Mouse (Mus musculus) limb, embryonic 12.5 days (tissue): ENCODE data around the gene Acbd5. TPM values are rescaled to one million over a fixed set of nuclear protein-coding genes. Genes with fewer than 3 reads are reported as not detected.

Source experiments
- ATAC-seq: fragments of 200-750 bp; cut with Nextera tagmentation; 2 replicates; pipeline ENCODE4 v1.8.0; 2017; ENCODE audit warnings: low read depth, moderate TSS enrichment; ENCODE audit not compliant: insufficient number of reproducible peaks, insufficient read depth, low FRiP score, low TSS enrichment
- H3K27ac ChIP-seq: fragments of 300-500 bp; sonication (generic); 2 replicates; pipeline ENCODE4 v1.5.1; 2016; ENCODE audit warnings: mild to moderate bottlenecking, moderate library complexity
- H3K27me3 ChIP-seq: fragments of 300-500 bp; sonication (generic); 2 replicates; pipeline ENCODE4 v1.6.1; 2016; ENCODE audit warnings: mild to moderate bottlenecking, moderate library complexity
- H3K36me3 ChIP-seq: fragments of 300-500 bp; sonication (generic); 2 replicates; pipeline ENCODE4 v1.6.1; 2016; ENCODE audit warnings: mild to moderate bottlenecking, moderate library complexity
- H3K4me1 ChIP-seq: fragments of 300-500 bp; sonication (generic); replicated peaks from 2 replicates; pipeline ENCODE4 v1.6.1; 2016
- H3K4me2 ChIP-seq: fragments of 300-500 bp; sonication (generic); 2 replicates; pipeline ENCODE4 v1.6.1; 2016; ENCODE audit warnings: mild to moderate bottlenecking, moderate library complexity
- H3K4me3 ChIP-seq: fragments of 300-500 bp; sonication (generic); replicated peaks from 2 replicates; pipeline ENCODE4 v1.5.1; 2016; ENCODE audit warnings: mild to moderate bottlenecking
- H3K9ac ChIP-seq: fragments of 300-500 bp; sonication (generic); replicated peaks from 2 replicates; pipeline ENCODE4 v1.6.1; 2016; ENCODE audit warnings: mild to moderate bottlenecking, moderate library complexity
- H3K9me3 ChIP-seq: fragments of 300-500 bp; sonication (generic); 2 replicates; pipeline ENCODE4 v1.6.1; 2016; ENCODE audit warnings: mild to moderate bottlenecking, moderate library complexity
- WGBS: fragments of 180-500 bp; shearing (Covaris S2); methylation state at CpG from one replicate; pipeline ENCODE4 v1.1.7; 2016; 5-methylcytosine and 5-hydroxymethylcytosine counted together
- polyA plus RNA-seq: library from polyadenylated mRNA; unstranded; fragments of >200 nt; fragmentation: Nextera tagmentation; extraction: Ambion mirVana; gene quantifications from 2 replicates; pipeline ENCODE4 v1.2.1, GENCODE M21; 2016

Acbd5 gene
- polyA plus RNA-seq: 34.1 and 38.3 TPM in 2 replicates

- H3K27ac ChIP-seq: peak within 1 kb of the TSS; percentile 95
- H3K9ac ChIP-seq: peak within 1 kb of the TSS; percentile 73
- peak within 1 kb of the TSS; percentile 92 for H3K4me2 ChIP-seq
- peak; percentile 92 for ATAC-seq
- 0 out of 2 replicates have a peak, but pooled peaks cover 3% of the 10 kb centered on the region for H3K36me3 ChIP-seq
- H3K9me3 ChIP-seq: no peaks in the 10 kb centered on the region
- no peaks in the 10 kb centered on the region for H3K27me3 ChIP-seq
- no peaks in the 10 kb centered on the region for H3K4me1 ChIP-seq
- H3K4me3 ChIP-seq: peak within 1 kb of the TSS; percentile 65
- 2% methylated on average over 34 of the region's 34 CpGs for WGBS
Measured at GRCm38 (mm10) chr2:23067552-23068369, at the start of gene Acbd5. Gene Acbd5, plus strand, starts transcription at chr2:23068167.

- Histone ChIP-seq H3K27ac (no peak overlapping the region), H3K36me3 (no peaks in the 10 kb centered on the region), H3K9me3 (no peaks in the 10 kb centered on the region), H3K4me1 (peaks cover 12% of the 10 kb centered on the region), H3K4me3 (no peak overlapping the region), H3K4me2 (no peak overlapping the region), H3K9ac (no peak overlapping the region), H3K27me3 (no peaks in the 10 kb centered on the region)
- ATAC-seq: no peak
- WGBS: 98% methylated on average over 2 of the region's 2 CpGs
Measured at GRCm38 (mm10) chr2:23019170-23019569, 48.8 kb upstream of the Acbd5 start.

- no peak overlapping the region for H3K4me3 ChIP-seq
- H3K4me2 ChIP-seq: no peak overlapping the region
- H3K27me3 ChIP-seq: no peaks in the 10 kb centered on the region
- no peak overlapping the region for H3K9ac ChIP-seq
- peaks cover 6% of the 10 kb centered on the region for H3K4me1 ChIP-seq
- 91% methylated on average over 4 of the region's 4 CpGs for WGBS
- no peaks in the 10 kb centered on the region for H3K9me3 ChIP-seq
- H3K36me3 ChIP-seq: no peaks in the 10 kb centered on the region
- H3K27ac ChIP-seq: no peak overlapping the region
- ATAC-seq: no peak
Measured at GRCm38 (mm10) chr2:23021320-23021719, 46.6 kb upstream of the Acbd5 start.

- Histone ChIP-seq H3K4me1 (peaks cover 6% of the 10 kb centered on the region), H3K4me2 (no peak overlapping the region), H3K36me3 (no peaks in the 10 kb centered on the region), H3K27ac (no peak overlapping the region), H3K4me3 (no peak overlapping the region), H3K27me3 (no peaks in the 10 kb centered on the region), H3K9ac (no peak overlapping the region), H3K9me3 (no peaks in the 10 kb centered on the region)
- WGBS: 72% methylated on average over 4 of the region's 4 CpGs
- ATAC-seq: no peak
Measured at GRCm38 (mm10) chr2:23021721-23022120, 46.2 kb upstream of the Acbd5 start.

GRCm38 (mm10) chr2:23023023-23023422 lies 44.9 kb upstream of the Acbd5 start:
- Histone ChIP-seq H3K9ac (no peak overlapping the region), H3K4me1 (peaks cover 6% of the 10 kb centered on the region), H3K4me2 (no peak overlapping the region), H3K27ac (no peak overlapping the region), H3K4me3 (no peak overlapping the region), H3K27me3 (no peaks in the 10 kb centered on the region), H3K9me3 (no peaks in the 10 kb centered on the region), H3K36me3 (no peaks in the 10 kb centered on the region)
- 88% methylated on average over 3 of the region's 3 CpGs for WGBS
- no peak for ATAC-seq

GRCm38 (mm10) chr2:23023714-23024282 lies 44.2 kb upstream of the Acbd5 start:
- H3K9me3 ChIP-seq: no peaks in the 10 kb centered on the region
- no peak overlapping the region for H3K9ac ChIP-seq
- no peak overlapping the region for H3K27ac ChIP-seq
- 88% methylated on average over 4 of the region's 4 CpGs for WGBS
- ATAC-seq: no peak
- no peak overlapping the region for H3K4me2 ChIP-seq
- no peaks in the 10 kb centered on the region for H3K27me3 ChIP-seq
- peaks cover under 1% of the 10 kb centered on the region; the same call in 1 of the 2 replicates for H3K36me3 ChIP-seq
- peaks cover 6% of the 10 kb centered on the region for H3K4me1 ChIP-seq
- H3K4me3 ChIP-seq: no peak overlapping the region

GRCm38 (mm10) chr2:23026379-23026778 lies 41.6 kb upstream of the Acbd5 start:
- Histone ChIP-seq H3K36me3 (peaks cover 17% of the 10 kb centered on the region), H3K4me2 (no peak overlapping the region), H3K4me1 (peaks cover 6% of the 10 kb centered on the region), H3K9me3 (no peaks in the 10 kb centered on the region), H3K9ac (no peak overlapping the region), H3K4me3 (no peak overlapping the region), H3K27me3 (no peaks in the 10 kb centered on the region), H3K27ac (no peak overlapping the region)
- 86% methylated on average over 1 of the region's 1 CpGs for WGBS
- ATAC-seq: no peak

GRCm38 (mm10) chr2:23028826-23029225 lies 39.1 kb upstream of the Acbd5 start:
- no peak overlapping the region for H3K4me2 ChIP-seq
- H3K27me3 ChIP-seq: no peaks in the 10 kb centered on the region
- H3K4me3 ChIP-seq: no peak overlapping the region
- 85% methylated on average over 4 of the region's 4 CpGs for WGBS
- no peaks in the 10 kb centered on the region for H3K9me3 ChIP-seq
- no peaks in the 10 kb centered on the region for H3K4me1 ChIP-seq
- H3K27ac ChIP-seq: no peak overlapping the region
- peaks cover 17% of the 10 kb centered on the region for H3K36me3 ChIP-seq
- H3K9ac ChIP-seq: no peak overlapping the region
- no peak for ATAC-seq

- no peaks in the 10 kb centered on the region for H3K27me3 ChIP-seq
- H3K4me2 ChIP-seq: no peak overlapping the region
- 94% methylated on average over 4 of the region's 4 CpGs for WGBS
- H3K4me3 ChIP-seq: no peak overlapping the region
- peaks cover 17% of the 10 kb centered on the region for H3K36me3 ChIP-seq
- H3K9ac ChIP-seq: no peak overlapping the region
- no peaks in the 10 kb centered on the region for H3K9me3 ChIP-seq
- no peaks in the 10 kb centered on the region for H3K4me1 ChIP-seq
- no peak for ATAC-seq
- no peak overlapping the region for H3K27ac ChIP-seq
Measured at GRCm38 (mm10) chr2:23030631-23031030, 37.3 kb upstream of the Acbd5 start.

GRCm38 (mm10) chr2:23034692-23035435 lies 33.1 kb upstream of the Acbd5 start:
- Histone ChIP-seq H3K27me3 (no peaks in the 10 kb centered on the region), H3K4me3 (no peak overlapping the region), H3K36me3 (peaks cover 10% of the 10 kb centered on the region), H3K4me1 (peaks cover 12% of the 10 kb centered on the region), H3K27ac (no peak overlapping the region), H3K9me3 (no peaks in the 10 kb centered on the region), H3K9ac (no peak overlapping the region), H3K4me2 (no peak overlapping the region)
- WGBS: 93% methylated on average over 3 of the region's 3 CpGs
- ATAC-seq: no peak

GRCm38 (mm10) chr2:23035467-23035866 lies 32.5 kb upstream of the Acbd5 start:
- H3K27ac ChIP-seq: no peak overlapping the region
- H3K4me3 ChIP-seq: no peak overlapping the region
- H3K27me3 ChIP-seq: no peaks in the 10 kb centered on the region
- H3K36me3 ChIP-seq: peaks cover 6% of the 10 kb centered on the region; the same call in 1 of the 2 replicates
- WGBS: 91% methylated on average over 1 of the region's 1 CpGs
- H3K9me3 ChIP-seq: no peaks in the 10 kb centered on the region
- no peak overlapping the region for H3K9ac ChIP-seq
- no peak for ATAC-seq
- H3K4me1 ChIP-seq: peaks cover 12% of the 10 kb centered on the region
- no peak overlapping the region for H3K4me2 ChIP-seq
